ENCODE assay signal across 8 mouse cellular contexts in the genomic region with DNA sequence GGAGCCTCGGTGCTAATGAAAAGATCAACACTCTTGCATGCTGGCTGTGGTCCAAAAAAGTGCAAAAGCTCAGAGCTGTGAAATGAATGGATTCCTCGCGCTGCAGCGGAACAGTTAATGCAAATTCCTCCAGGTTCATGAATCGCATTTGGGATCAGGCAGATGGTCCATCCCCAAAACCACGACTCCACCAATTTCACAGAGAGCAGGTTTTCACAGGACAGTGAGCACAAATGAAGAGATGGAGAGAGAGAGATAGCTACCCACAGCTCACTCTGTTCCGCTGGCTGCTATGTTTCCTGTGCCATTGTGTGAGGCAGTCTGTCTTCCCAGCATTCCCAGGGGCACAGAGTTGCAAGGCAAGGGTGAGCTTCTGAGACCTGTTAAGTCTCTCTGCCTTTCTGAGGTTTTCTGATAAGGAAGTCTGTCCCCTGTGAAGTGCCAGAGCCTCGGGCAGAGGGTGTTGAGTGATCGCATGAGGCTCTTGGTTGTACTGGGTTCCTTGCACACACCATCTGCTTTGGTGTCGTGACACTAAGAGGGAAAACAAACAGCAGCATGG.
DNase-seq lines count a peak whose midpoint lies in the region; ATAC-seq lines count a peak whose summit lies in the region.

No protein-coding gene starts in this region.

- WGBS in embryonic facial prominence, embryonic 10.5 days: 56% methylated on average over 10 of the region's 10 CpGs
- 11% methylated on average over 10 of the region's 10 CpGs for WGBS in hindbrain, embryonic 13.5 days
- WGBS in neural tube, embryonic 12.5 days: 22% methylated on average over 10 of the region's 10 CpGs

- H3K9me3 ChIP-seq in embryonic facial prominence, embryonic 10.5 days: no peaks in the 10 kb centered on the region
- H3K9me3 ChIP-seq in hindbrain, embryonic 13.5 days: no peaks in the 10 kb centered on the region
- H3K9me3 ChIP-seq in neural tube, embryonic 12.5 days: no peaks in the 10 kb centered on the region

- ATAC-seq in hindbrain, embryonic 13.5 days (ENCODE audit: low FRiP score): peak; percentile 65
- peak; percentile 73 for ATAC-seq in neural tube, embryonic 12.5 days (ENCODE audit: low FRiP score, low read depth)

- H3K27me3 ChIP-seq in embryonic facial prominence, embryonic 10.5 days (replicated peaks; ENCODE audit: low read depth, poor library complexity, severe bottlenecking): no peaks in the 10 kb centered on the region
- no peaks in the 10 kb centered on the region for H3K27me3 ChIP-seq in hindbrain, embryonic 13.5 days
- no peaks in the 10 kb centered on the region for H3K27me3 ChIP-seq in neural tube, embryonic 12.5 days (replicated peaks)

- peak overlapping the region; percentile 55; the same call in 1 of the 2 replicates for H3K27ac ChIP-seq in embryonic facial prominence, embryonic 10.5 days (replicated peaks)
- H3K27ac ChIP-seq in hindbrain, embryonic 13.5 days: peak overlapping the region; percentile 76
- H3K27ac ChIP-seq in neural tube, embryonic 12.5 days: peak overlapping the region; percentile 23; the same call in 1 of the 2 replicates

- no peak overlapping the region for H3K4me3 ChIP-seq in embryonic facial prominence, embryonic 10.5 days
- H3K4me3 ChIP-seq in hindbrain, embryonic 13.5 days: 0 out of 2 replicates have a peak overlapping the region, but pooled peaks have one; percentile 3
- H3K4me3 ChIP-seq in neural tube, embryonic 12.5 days: no peak overlapping the region

- H3K4me1 ChIP-seq in embryonic facial prominence, embryonic 10.5 days: peaks cover 35% of the 10 kb centered on the region
- peaks cover 45% of the 10 kb centered on the region for H3K4me1 ChIP-seq in hindbrain, embryonic 13.5 days (replicated peaks)
- H3K4me1 ChIP-seq in neural tube, embryonic 12.5 days: peaks cover 37% of the 10 kb centered on the region

- H3K9ac ChIP-seq in hindbrain, embryonic 13.5 days: peak overlapping the region; percentile 43
- no peak overlapping the region for H3K9ac ChIP-seq in neural tube, embryonic 12.5 days

- H3K4me2 ChIP-seq in hindbrain, embryonic 13.5 days: peak overlapping the region; percentile 42
- H3K4me2 ChIP-seq in neural tube, embryonic 12.5 days (replicated peaks): peak overlapping the region; percentile 42

- H3K36me3 ChIP-seq in embryonic facial prominence, embryonic 10.5 days (replicated peaks): no peaks in the 10 kb centered on the region
- H3K36me3 ChIP-seq in hindbrain, embryonic 13.5 days: no peaks in the 10 kb centered on the region
- H3K36me3 ChIP-seq in neural tube, embryonic 12.5 days: no peaks in the 10 kb centered on the region

- DNase-seq in kidney, postnatal 10 days: peak; percentile 11
- no peak for DNase-seq in kidney, postnatal 14 days
- no peak for DNase-seq in embryonic facial prominence, embryonic 10.5 days (ENCODE audit: low spot score)
- no peak for DNase-seq in right cerebral cortex, adult 18-20 months
- no peak for DNase-seq in frontal cortex, postnatal 14 days (ENCODE audit: low spot score in 2 of 2)
- DNase-seq in gastrocnemius, adult 8-10 months (ENCODE audit: low spot score in 2 of 2): no peak

Comparison
In these comparisons a context has a peak if more than half of its experiments do, and no peak if none do; other contexts are left out.
1. H3K27ac ChIP-seq: peak in every context shown above with its lines; median percentile 76 in hindbrain, embryonic 13.5 days; 55 in embryonic facial prominence, embryonic 10.5 days; 23 in neural tube, embryonic 12.5 days.